Mouse (Mus musculus): ENCODE results near the gene Pgap1. TPM values are rescaled to one million over a fixed set of nuclear protein-coding genes. Genes with fewer than 3 reads are reported as not detected.
A peak's percentile ranks its signal among the peaks of the same experiment; 100 is the strongest.

Pgap1 gene
- polyA plus RNA-seq, 1 experiment from 2014 or later: 5.9 TPM

DNA sequence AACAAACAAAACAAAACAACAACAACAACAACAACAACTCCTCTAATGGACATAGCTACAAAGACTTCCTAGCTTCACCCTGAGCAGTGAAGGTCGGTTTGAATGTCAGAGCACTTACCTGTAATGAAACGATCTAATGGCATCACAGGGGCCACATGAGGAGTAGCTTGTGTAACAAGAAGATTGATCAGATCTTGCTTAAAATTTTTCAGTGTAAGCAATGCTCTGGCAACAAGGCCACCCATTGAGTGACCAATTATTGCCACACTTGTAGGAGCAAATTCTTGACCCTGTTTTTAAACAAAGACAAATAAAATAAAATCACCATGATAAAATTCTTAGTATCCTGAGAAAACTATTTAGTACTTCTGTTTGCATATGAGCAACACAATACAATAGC, 14.6 kb downstream of the Pgap1 start:
- no peak overlapping the region for H3K4me3 ChIP-seq (ENCODE audit: low read length)
- H3K4me1 ChIP-seq (replicated peaks; ENCODE audit: control insufficient read depth, insufficient read depth, low read length): no peaks in the 10 kb centered on the region
- H3K9ac ChIP-seq (ENCODE audit: low read length): no peak overlapping the region
- H3K4me2 ChIP-seq (ENCODE audit: low read depth, low read length): no peak overlapping the region
- peaks cover 7% of the 10 kb centered on the region; the same call in 1 of the 2 replicates for H3K36me3 ChIP-seq (ENCODE audit: control insufficient read depth, insufficient read depth, low read length)
- H3K9me3 ChIP-seq (ENCODE audit: control insufficient read depth, low read length): no peaks in the 10 kb centered on the region
- H3K27me3 ChIP-seq (ENCODE audit: control insufficient read depth, insufficient read depth, low read depth, low read length): no peaks in the 10 kb centered on the region
- WGBS: 70% methylated on average over 2 of the region's 2 CpGs
- no peak for ATAC-seq (ENCODE audit: low read depth)
- H3K27ac ChIP-seq (ENCODE audit: low read length): no peak overlapping the region

DNA sequence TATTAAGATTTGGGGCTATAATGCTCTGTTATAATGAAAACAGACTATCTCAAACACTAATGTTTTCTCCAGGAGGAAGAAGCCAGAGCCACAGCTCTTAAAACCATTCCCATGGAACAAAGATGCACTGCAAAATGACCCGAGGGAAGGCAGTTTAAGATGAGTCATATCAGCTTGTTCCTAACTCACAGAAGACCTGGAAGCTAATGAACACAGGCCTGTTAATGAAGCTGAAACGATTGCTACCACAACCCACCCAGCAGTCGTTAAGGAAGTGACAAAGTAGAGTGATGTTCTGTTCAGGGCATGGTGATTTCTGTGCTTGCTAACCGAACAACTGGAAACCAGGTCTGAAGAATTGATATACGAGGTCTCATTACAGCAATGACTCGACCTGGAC, 26.3 kb downstream of the Pgap1 start:
- no peaks in the 10 kb centered on the region for H3K4me1 ChIP-seq (replicated peaks; ENCODE audit: control insufficient read depth, insufficient read depth, low read length)
- H3K27ac ChIP-seq (ENCODE audit: low read length): no peak overlapping the region
- peaks cover 3% of the 10 kb centered on the region; the same call in 1 of the 2 replicates for H3K36me3 ChIP-seq (ENCODE audit: control insufficient read depth, insufficient read depth, low read length)
- 76% methylated on average over 6 of the region's 6 CpGs for WGBS
- H3K9ac ChIP-seq (ENCODE audit: low read length): no peak overlapping the region
- H3K27me3 ChIP-seq (ENCODE audit: control insufficient read depth, insufficient read depth, low read depth, low read length): no peaks in the 10 kb centered on the region
- H3K4me3 ChIP-seq (ENCODE audit: low read length): no peak overlapping the region
- no peak overlapping the region for H3K4me2 ChIP-seq (ENCODE audit: low read depth, low read length)
- ATAC-seq (ENCODE audit: low read depth): no peak
- H3K9me3 ChIP-seq (ENCODE audit: control insufficient read depth, low read length): no peaks in the 10 kb centered on the region

DNA sequence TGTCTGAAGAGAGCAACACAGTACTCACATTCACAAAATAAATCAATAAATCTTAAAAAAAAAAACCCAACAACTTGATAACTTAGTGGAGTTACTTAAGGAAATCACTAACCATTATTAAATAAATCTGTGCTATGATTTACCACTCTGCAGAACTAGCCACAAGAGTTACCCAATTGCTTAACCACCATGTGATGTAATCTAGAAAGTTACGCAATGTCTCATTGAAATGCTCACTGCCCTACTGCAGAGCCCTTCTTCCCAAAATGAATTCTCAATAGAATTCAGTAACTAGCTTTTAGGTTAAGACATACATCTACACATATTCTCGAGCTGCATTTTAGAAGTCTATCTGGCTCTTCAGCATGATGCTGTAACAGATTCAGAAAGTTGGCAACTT, 33.8 kb downstream of the Pgap1 start:
- no peak overlapping the region for H3K9ac ChIP-seq (ENCODE audit: low read length)
- H3K4me3 ChIP-seq (ENCODE audit: low read length): no peak overlapping the region
- peaks cover 3% of the 10 kb centered on the region; the same call in 1 of the 2 replicates for H3K36me3 ChIP-seq (ENCODE audit: control insufficient read depth, insufficient read depth, low read length)
- no peaks in the 10 kb centered on the region for H3K27me3 ChIP-seq (ENCODE audit: control insufficient read depth, insufficient read depth, low read depth, low read length)
- peak; percentile 64; the same call in 1 of the 2 replicates for ATAC-seq (ENCODE audit: low read depth)
- no peak overlapping the region for H3K27ac ChIP-seq (ENCODE audit: low read length)
- H3K9me3 ChIP-seq (ENCODE audit: control insufficient read depth, low read length): no peaks in the 10 kb centered on the region
- no peaks in the 10 kb centered on the region for H3K4me1 ChIP-seq (replicated peaks; ENCODE audit: control insufficient read depth, insufficient read depth, low read length)
- no peak overlapping the region for H3K4me2 ChIP-seq (ENCODE audit: low read depth, low read length)
- 74% methylated on average over 2 of the region's 2 CpGs for WGBS

DNA sequence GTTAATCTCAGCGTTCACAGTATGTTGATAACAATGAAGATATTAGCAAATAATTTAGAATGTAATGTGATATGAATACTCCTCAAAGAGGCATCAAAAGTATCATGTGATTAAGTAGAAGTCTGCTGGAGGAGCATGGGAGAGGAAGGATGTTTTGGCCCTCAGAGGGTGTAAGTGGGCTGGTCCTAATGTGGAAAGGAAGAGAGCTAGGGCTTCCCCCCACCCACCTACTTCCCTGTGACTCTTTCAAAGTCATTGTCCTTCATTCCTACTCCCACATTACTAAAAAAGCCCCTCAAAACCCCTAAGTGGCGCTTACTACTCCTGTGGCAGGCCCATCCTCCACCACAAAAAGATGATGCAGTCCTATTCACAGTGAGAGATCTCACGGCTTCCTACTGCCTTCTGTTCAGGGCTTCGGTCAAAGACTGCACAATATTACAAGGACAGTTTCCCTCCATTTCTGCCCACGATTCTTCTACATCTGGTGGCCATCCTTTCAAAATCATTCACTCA, 37.4 kb downstream of the Pgap1 start:
- no peak overlapping the region for H3K9ac ChIP-seq (ENCODE audit: low read length)
- H3K9me3 ChIP-seq (ENCODE audit: control insufficient read depth, low read length): no peaks in the 10 kb centered on the region
- H3K27ac ChIP-seq (ENCODE audit: low read length): no peak overlapping the region
- ATAC-seq (ENCODE audit: low read depth): no peak
- no peaks in the 10 kb centered on the region for H3K36me3 ChIP-seq (ENCODE audit: control insufficient read depth, insufficient read depth, low read length)
- H3K27me3 ChIP-seq (ENCODE audit: control insufficient read depth, insufficient read depth, low read depth, low read length): no peaks in the 10 kb centered on the region
- no peaks in the 10 kb centered on the region for H3K4me1 ChIP-seq (replicated peaks; ENCODE audit: control insufficient read depth, insufficient read depth, low read length)
- WGBS: 89% methylated on average over 5 of the region's 5 CpGs
- no peak overlapping the region for H3K4me3 ChIP-seq (ENCODE audit: low read length)
- H3K4me2 ChIP-seq (ENCODE audit: low read depth, low read length): no peak overlapping the region

DNA sequence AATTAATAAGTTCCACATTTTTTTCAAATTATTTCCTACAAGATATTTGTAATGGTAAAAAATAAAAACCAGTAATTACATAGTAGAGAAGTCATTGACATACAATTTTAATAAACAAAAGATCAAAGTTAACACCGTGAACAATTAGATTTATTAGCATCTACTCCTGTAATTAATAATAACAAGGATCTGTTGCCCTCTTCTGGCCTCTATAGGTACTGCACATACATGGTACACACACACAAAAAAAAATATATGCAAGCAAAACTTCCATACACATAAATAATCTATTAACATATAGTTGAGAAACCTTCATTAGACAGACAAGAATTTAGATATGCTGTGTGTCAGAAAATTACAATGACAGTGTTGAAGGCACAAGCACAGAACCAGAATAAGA, 43.6 kb downstream of the Pgap1 start:
- no peak for ATAC-seq (ENCODE audit: low read depth)
- H3K27ac ChIP-seq (ENCODE audit: low read length): no peak overlapping the region
- WGBS: 88% methylated on average over 1 of the region's 1 CpGs
- no peak overlapping the region for H3K9ac ChIP-seq (ENCODE audit: low read length)
- H3K27me3 ChIP-seq (ENCODE audit: control insufficient read depth, insufficient read depth, low read depth, low read length): no peaks in the 10 kb centered on the region
- no peaks in the 10 kb centered on the region for H3K36me3 ChIP-seq (ENCODE audit: control insufficient read depth, insufficient read depth, low read length)
- H3K4me2 ChIP-seq (ENCODE audit: low read depth, low read length): no peak overlapping the region
- no peaks in the 10 kb centered on the region for H3K4me1 ChIP-seq (replicated peaks; ENCODE audit: control insufficient read depth, insufficient read depth, low read length)
- no peak overlapping the region for H3K4me3 ChIP-seq (ENCODE audit: low read length)
- no peaks in the 10 kb centered on the region for H3K9me3 ChIP-seq (ENCODE audit: control insufficient read depth, low read length)

DNA sequence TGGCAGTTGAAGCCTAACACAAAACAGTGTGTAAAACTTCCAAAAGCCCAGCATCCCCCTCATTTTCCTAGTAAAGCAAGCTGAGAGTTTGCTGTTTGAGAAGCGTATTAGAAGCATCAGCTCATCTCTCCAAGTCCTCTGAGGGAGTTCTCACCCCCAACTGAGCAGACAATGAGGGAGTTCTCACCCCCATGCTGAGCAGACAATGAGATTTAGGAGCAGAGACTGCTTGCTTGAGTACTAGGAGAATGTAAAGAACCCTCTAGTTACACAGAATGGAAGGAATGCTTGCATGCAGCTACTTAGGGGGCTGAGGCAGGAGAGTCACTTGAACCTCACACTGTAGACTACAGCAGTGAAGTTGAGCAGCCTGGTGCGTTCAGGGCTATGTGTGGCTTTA, 59.0 kb downstream of the Pgap1 start:
- WGBS: 71% methylated on average over 2 of the region's 2 CpGs
- Histone ChIP-seq H3K4me2 (ENCODE audit: low read depth, low read length) (no peak overlapping the region), H3K27me3 (ENCODE audit: control insufficient read depth, insufficient read depth, low read depth, low read length) (no peaks in the 10 kb centered on the region), H3K9me3 (ENCODE audit: control insufficient read depth, low read length) (no peaks in the 10 kb centered on the region), H3K36me3 (ENCODE audit: control insufficient read depth, insufficient read depth, low read length) (no peaks in the 10 kb centered on the region), H3K4me1 (replicated peaks; ENCODE audit: control insufficient read depth, insufficient read depth, low read length) (no peaks in the 10 kb centered on the region), H3K27ac (ENCODE audit: low read length) (no peak overlapping the region), H3K9ac (ENCODE audit: low read length) (no peak overlapping the region), H3K4me3 (ENCODE audit: low read length) (no peak overlapping the region)
- ATAC-seq (ENCODE audit: low read depth): no peak

DNA sequence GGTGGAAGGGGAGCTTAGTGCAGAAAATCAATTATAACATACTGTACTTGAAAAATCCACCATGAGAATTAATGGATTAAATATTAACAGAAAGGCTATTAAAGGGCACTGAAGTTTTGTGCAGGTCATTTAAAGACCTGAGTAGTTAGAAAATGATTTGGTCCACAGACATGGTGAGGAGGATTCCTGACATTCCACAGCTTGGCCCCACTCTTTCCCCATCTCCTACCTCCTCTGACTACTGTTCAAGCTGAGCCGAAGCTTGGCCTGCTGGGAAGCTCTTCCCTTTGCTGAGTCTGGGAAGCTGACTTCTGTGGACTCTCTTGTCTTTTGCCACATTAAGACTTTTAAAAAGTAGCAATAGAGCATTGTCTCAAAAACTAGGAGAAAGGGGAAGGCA, 61.2 kb downstream of the Pgap1 start:
- H3K4me1 ChIP-seq (replicated peaks; ENCODE audit: control insufficient read depth, insufficient read depth, low read length): no peaks in the 10 kb centered on the region
- no peak for ATAC-seq (ENCODE audit: low read depth)
- no peaks in the 10 kb centered on the region for H3K36me3 ChIP-seq (ENCODE audit: control insufficient read depth, insufficient read depth, low read length)
- no peak overlapping the region for H3K4me2 ChIP-seq (ENCODE audit: low read depth, low read length)
- no peak overlapping the region for H3K9ac ChIP-seq (ENCODE audit: low read length)
- H3K27me3 ChIP-seq (ENCODE audit: control insufficient read depth, insufficient read depth, low read depth, low read length): no peaks in the 10 kb centered on the region
- 55% methylated on average over 1 of the region's 1 CpGs for WGBS
- H3K27ac ChIP-seq (ENCODE audit: low read length): no peak overlapping the region
- H3K4me3 ChIP-seq (ENCODE audit: low read length): no peak overlapping the region
- H3K9me3 ChIP-seq (ENCODE audit: control insufficient read depth, low read length): no peaks in the 10 kb centered on the region

DNA sequence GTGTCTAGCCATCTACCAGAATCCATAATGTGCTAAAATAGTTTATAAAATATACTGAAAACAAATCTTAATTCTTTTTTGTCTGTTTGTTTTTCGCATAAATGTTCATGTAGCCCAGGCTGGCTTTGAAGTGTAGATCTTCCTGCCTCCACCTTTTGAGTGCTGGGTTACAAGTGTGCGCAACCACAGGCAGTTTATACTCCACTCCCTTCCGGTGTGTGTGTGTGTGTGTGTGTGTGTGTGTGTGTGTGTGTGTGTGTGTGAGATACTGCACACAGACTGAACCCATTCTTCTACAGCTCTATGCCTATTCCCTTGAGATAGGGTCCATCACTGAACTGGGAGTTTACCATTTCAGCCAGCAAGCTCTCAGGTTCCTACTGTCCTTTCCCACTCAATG, 64.0 kb downstream of the Pgap1 start:
- H3K36me3 ChIP-seq (ENCODE audit: control insufficient read depth, insufficient read depth, low read length): no peaks in the 10 kb centered on the region
- whole genome bisulfite sequencing: 87% methylated on average over 3 of the region's 3 CpGs
- no peak overlapping the region for H3K4me3 ChIP-seq (ENCODE audit: low read length)
- ATAC-seq (ENCODE audit: low read depth): no peak
- H3K4me1 ChIP-seq (replicated peaks; ENCODE audit: control insufficient read depth, insufficient read depth, low read length): no peaks in the 10 kb centered on the region
- no peak overlapping the region for H3K27ac ChIP-seq (ENCODE audit: low read length)
- H3K9ac ChIP-seq (ENCODE audit: low read length): no peak overlapping the region
- no peaks in the 10 kb centered on the region for H3K27me3 ChIP-seq (ENCODE audit: control insufficient read depth, insufficient read depth, low read depth, low read length)
- no peak overlapping the region for H3K4me2 ChIP-seq (ENCODE audit: low read depth, low read length)
- no peaks in the 10 kb centered on the region for H3K9me3 ChIP-seq (ENCODE audit: control insufficient read depth, low read length)

DNA sequence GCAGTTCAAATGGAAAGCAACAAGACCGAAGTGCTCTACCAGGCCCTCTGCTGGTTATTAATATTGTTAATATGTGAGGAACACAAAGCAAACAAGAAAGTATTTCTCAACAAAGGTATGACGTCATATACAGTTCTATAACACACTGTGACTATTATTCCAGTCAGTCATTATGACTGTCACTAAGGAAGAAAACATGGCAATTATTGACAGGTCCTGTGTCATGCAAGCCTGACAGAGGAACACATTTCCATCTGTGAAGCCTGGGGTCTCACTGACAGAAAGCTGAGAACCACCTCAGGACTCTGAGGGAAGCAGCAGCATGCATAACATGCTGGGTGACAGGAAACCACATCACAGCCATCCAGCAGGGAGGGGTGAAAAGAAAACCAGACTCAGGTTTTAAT, 65.0 kb downstream of the Pgap1 start:
- ATAC-seq (ENCODE audit: low read depth): no peak
- Histone ChIP-seq H3K4me3 (ENCODE audit: low read length) (no peak overlapping the region), H3K9me3 (ENCODE audit: control insufficient read depth, low read length) (no peaks in the 10 kb centered on the region), H3K4me1 (replicated peaks; ENCODE audit: control insufficient read depth, insufficient read depth, low read length) (no peaks in the 10 kb centered on the region), H3K27me3 (ENCODE audit: control insufficient read depth, insufficient read depth, low read depth, low read length) (no peaks in the 10 kb centered on the region), H3K9ac (ENCODE audit: low read length) (no peak overlapping the region), H3K27ac (ENCODE audit: low read length) (no peak overlapping the region), H3K36me3 (ENCODE audit: control insufficient read depth, insufficient read depth, low read length) (no peaks in the 10 kb centered on the region), H3K4me2 (ENCODE audit: low read depth, low read length) (no peak overlapping the region)
- WGBS: 64% methylated on average over 2 of the region's 2 CpGs

Data from lung, embryonic 16.5 days (tissue).